Mouse (Mus musculus): Measurements from ENCODE around the gene Ngef. TPM values are rescaled to one million over a fixed set of nuclear protein-coding genes. Genes with fewer than 3 reads are reported as not detected.

Ngef gene
- total and polyA plus RNA-seq, 3 experiments, result 0.16 TPM; not detected in 2

DNA sequence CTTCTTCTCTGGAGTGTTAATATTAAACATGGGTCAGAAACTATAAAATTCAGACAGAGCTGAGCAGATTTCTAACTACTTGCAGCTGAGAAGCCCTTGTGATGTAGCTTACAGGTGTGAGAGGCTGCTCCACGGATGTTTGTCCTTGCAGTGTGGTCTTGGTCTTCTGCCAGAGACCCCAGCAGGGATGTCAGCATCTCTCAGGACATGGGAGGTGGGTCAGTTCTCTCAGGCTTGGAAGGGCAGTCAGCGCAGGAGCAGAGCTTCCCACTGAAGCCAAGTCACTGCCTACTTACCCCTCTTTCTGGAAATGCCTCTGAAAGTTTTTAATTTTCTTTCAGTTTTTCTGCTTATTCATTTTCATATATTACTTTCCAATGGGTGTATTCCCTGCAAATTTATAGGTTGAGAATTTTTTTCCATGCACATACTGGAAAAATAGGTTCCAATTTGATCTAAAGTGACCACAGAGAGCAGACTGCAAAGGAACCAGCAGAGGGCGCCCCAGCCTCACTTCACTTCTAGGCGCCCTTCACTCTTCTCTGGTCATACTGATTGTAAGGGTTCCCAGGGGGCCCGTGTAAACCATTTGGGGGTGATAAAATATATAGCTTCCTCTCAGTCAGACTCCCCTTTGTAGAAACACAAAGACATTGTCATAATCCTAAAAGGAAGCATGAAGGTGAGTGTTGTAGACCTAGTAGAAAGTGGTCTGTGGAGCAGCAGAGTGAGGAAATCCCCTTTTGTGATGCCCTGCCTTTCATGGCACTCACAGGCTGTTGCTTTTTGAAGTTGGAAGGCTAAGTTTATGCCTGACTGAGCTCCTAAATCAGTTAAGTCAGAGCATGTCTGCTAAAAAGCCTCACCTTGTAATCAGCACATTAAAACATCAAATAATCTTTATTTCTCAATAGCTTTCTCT lies 126.2 kb downstream of the Ngef start:
- peak; percentile 58 for DNase-seq (ENCODE audit: low spot score)
- Histone ChIP-seq H3K36me3 (replicated peaks) (peaks cover 82% of the 10 kb centered on the region), H3K4me1 (ENCODE audit: insufficient read depth, low read depth, low read length) (no peaks in the 10 kb centered on the region), H3K9me3 (replicated peaks) (no peaks in the 10 kb centered on the region), H3K27me3 (ENCODE audit: insufficient read depth, low read length) (no peaks in the 10 kb centered on the region), H3K4me3 (ENCODE audit: low read depth, low read length) (no peak overlapping the region)
- TF ChIP-seq GATA2 (IDR thresholded peaks at IDR 0.05; ENCODE audit: borderline replicate concordance, low read depth, low read length) (no peak), TAL1 (conservative IDR thresholded peaks at IDR 0.05; ENCODE audit: low read depth, low read length) (no peak), POLR2AphosphoS5 (IDR thresholded peaks at IDR 0.05; ENCODE audit: insufficient replicate concordance, low read depth, low read length) (no peak), GATA1 (IDR thresholded peaks at IDR 0.05; ENCODE audit: borderline replicate concordance, low read length) (no peak), CTCF (IDR thresholded peaks at IDR 0.05; ENCODE audit: low read depth, low read length) (peak; percentile 71)
- ATAC-seq (ENCODE audit: extremely low read depth, insufficient number of reproducible peaks, low FRiP score, poor library complexity, severe bottlenecking), result peak; percentile 8; the same call in 1 of the 2 replicates

GRCm38 (mm10) chr1:87436583-87436982 lies 137.1 kb downstream of the Ngef start:
- Histone ChIP-seq H3K27me3 (ENCODE audit: insufficient read depth, low read length) (no peaks in the 10 kb centered on the region), H3K36me3 (replicated peaks) (peaks cover 84% of the 10 kb centered on the region), H3K4me3 (ENCODE audit: low read depth, low read length) (no peak overlapping the region), H3K9me3 (replicated peaks) (no peaks in the 10 kb centered on the region), H3K4me1 (ENCODE audit: insufficient read depth, low read depth, low read length) (peaks cover 3% of the 10 kb centered on the region; the same call in 1 of the 2 replicates)
- DNase-seq (ENCODE audit: low spot score) (no peak), ATAC-seq (ENCODE audit: extremely low read depth, insufficient number of reproducible peaks, low FRiP score, poor library complexity, severe bottlenecking) (no peak)
- TF ChIP-seq GATA2 (IDR thresholded peaks at IDR 0.05; ENCODE audit: borderline replicate concordance, low read depth, low read length), result no peak
- no peak for TF ChIP-seq GATA1 (IDR thresholded peaks at IDR 0.05; ENCODE audit: borderline replicate concordance, low read length)
- TF ChIP-seq CTCF (IDR thresholded peaks at IDR 0.05; ENCODE audit: low read depth, low read length), result no peak
- no peak for TF ChIP-seq POLR2AphosphoS5 (IDR thresholded peaks at IDR 0.05; ENCODE audit: insufficient replicate concordance, low read depth, low read length)
- no peak for TF ChIP-seq TAL1 (conservative IDR thresholded peaks at IDR 0.05; ENCODE audit: low read depth, low read length)

GRCm38 (mm10) chr1:87435125-87435524 lies 138.5 kb downstream of the Ngef start:
- H3K4me1 ChIP-seq (ENCODE audit: insufficient read depth, low read depth, low read length), result peaks cover 3% of the 10 kb centered on the region; the same call in 1 of the 2 replicates
- H3K27me3 ChIP-seq (ENCODE audit: insufficient read depth, low read length), result no peaks in the 10 kb centered on the region
- ATAC-seq (ENCODE audit: extremely low read depth, insufficient number of reproducible peaks, low FRiP score, poor library complexity, severe bottlenecking) (no peak), DNase-seq (ENCODE audit: low spot score) (no peak)
- TF ChIP-seq GATA2 (IDR thresholded peaks at IDR 0.05; ENCODE audit: borderline replicate concordance, low read depth, low read length) (no peak), CTCF (IDR thresholded peaks at IDR 0.05; ENCODE audit: low read depth, low read length) (no peak), POLR2AphosphoS5 (IDR thresholded peaks at IDR 0.05; ENCODE audit: insufficient replicate concordance, low read depth, low read length) (no peak), TAL1 (conservative IDR thresholded peaks at IDR 0.05; ENCODE audit: low read depth, low read length) (no peak)
- H3K9me3 ChIP-seq (replicated peaks), result no peaks in the 10 kb centered on the region
- peaks cover 84% of the 10 kb centered on the region for H3K36me3 ChIP-seq (replicated peaks)
- H3K4me3 ChIP-seq (ENCODE audit: low read depth, low read length), result no peak overlapping the region

Other genes with a start within 250 kb of the Ngef start
- gene Gigyf2, start 246.9 kb downstream of the Ngef start, total RNA-seq (2014; fragmentation: Nextera tagmentation), result 122 and 139 TPM in 2 replicates
- 82.4 and 93.3 TPM in 2 replicates for gene Gigyf2, start 246.9 kb downstream of the Ngef start, total RNA-seq (2017)
- 18.8 and 26.7 TPM in 2 replicates for gene Gigyf2, start 246.9 kb downstream of the Ngef start, polyA plus RNA-seq (2012)
- gene Kcnj13, start 179.1 kb downstream of the Ngef start, total RNA-seq (2014; fragmentation: Nextera tagmentation), result not detected in 2 replicates
- 0.12 and 0.16 TPM in 2 replicates for gene Kcnj13, start 179.1 kb downstream of the Ngef start, total RNA-seq (2017)
- not detected in 2 replicates for gene Kcnj13, start 179.1 kb downstream of the Ngef start, polyA plus RNA-seq (2012)
- gene Snorc, start 103.6 kb downstream of the Ngef start, total RNA-seq (2014; fragmentation: Nextera tagmentation), result not detected in 2 replicates
- not detected in 2 replicates for gene Snorc, start 103.6 kb downstream of the Ngef start, total RNA-seq (2017)
- gene Snorc, start 103.6 kb downstream of the Ngef start, polyA plus RNA-seq (2012), result not detected in 2 replicates
- not detected in 2 replicates for gene Neu2, start 64.0 kb downstream of the Ngef start, total RNA-seq (2014; fragmentation: Nextera tagmentation)
- gene Neu2, start 64.0 kb downstream of the Ngef start, total RNA-seq (2017), result 0.12 and 0.38 TPM in 2 replicates
- gene Neu2, start 64.0 kb downstream of the Ngef start, polyA plus RNA-seq (2012), result not detected in 2 replicates
- 186 and 188 TPM in 2 replicates for gene Inpp5d, start 46.4 kb upstream of the Ngef start, total RNA-seq (2014; fragmentation: Nextera tagmentation)
- gene Inpp5d, start 46.4 kb upstream of the Ngef start, total RNA-seq (2017), result 214 and 238 TPM in 2 replicates
- 113 and 122 TPM in 2 replicates for gene Inpp5d, start 46.4 kb upstream of the Ngef start, polyA plus RNA-seq (2012)
- gene Atg16l1, start 182.0 kb upstream of the Ngef start, total RNA-seq (2014; fragmentation: Nextera tagmentation), result 48.1 and 66.2 TPM in 2 replicates
- 72.0 and 82.2 TPM in 2 replicates for gene Atg16l1, start 182.0 kb upstream of the Ngef start, total RNA-seq (2017)
- gene Atg16l1, start 182.0 kb upstream of the Ngef start, polyA plus RNA-seq (2012), result 6.6 and 10.3 TPM in 2 replicates
- 0.19 TPM in 1 of 2 replicates, not detected in the other for gene Sag, start 229.8 kb upstream of the Ngef start, total RNA-seq (2014; fragmentation: Nextera tagmentation)
- 0.82 and 1.0 TPM in 2 replicates for gene Sag, start 229.8 kb upstream of the Ngef start, total RNA-seq (2017)
- not detected in 2 replicates for gene Sag, start 229.8 kb upstream of the Ngef start, polyA plus RNA-seq (2012)